Mouse (Mus musculus): Measurements from ENCODE around the gene Eya2.
A peak's percentile ranks its signal among the peaks of the same experiment; 100 is the strongest.
"Not testable (repeated sequence)": the region's sequence is repeated elsewhere in the genome, so short reads cannot be mapped to it uniquely, and the experiment has no call there.

Eya2 gene

DNA sequence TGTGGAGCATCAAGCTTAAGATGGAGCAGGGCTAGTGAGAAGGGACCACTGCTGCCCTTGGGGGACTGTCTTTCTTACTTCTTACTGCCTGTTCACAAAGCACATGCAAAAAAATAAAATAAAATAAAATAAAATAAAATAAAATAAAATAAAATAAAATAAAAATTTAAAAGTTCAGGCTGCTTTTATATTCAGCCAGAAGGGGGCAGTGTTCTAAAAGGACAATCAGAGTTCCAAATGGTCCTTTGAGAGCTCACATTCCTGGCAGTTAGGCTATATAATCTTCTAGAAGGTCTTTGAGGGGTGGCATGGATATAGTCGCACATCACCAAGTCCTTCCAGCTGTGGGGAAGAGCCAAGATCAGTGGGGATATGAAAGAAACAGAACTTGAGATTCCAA, 191.6 kb downstream of the Eya2 start:
- no peak for DNase-seq

DNA sequence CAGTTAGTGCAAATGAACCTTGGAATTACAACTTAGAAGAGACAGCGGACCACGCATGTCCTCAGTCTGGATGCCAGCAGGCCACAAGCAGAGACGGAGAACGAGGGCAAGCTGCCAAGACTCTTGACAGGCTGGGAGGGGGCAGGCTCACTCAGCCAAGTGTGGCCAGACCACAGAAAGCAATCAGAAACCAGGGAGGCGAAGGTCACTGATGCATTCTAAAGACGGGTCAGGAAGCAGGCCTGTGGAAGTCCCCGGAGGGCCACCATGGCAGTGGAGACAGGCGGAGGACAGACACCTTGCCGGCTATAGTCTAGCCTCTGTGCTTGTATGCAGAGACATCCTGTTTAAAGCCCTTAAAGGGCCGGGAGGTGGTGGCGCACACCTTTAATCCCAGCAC, 193.2 kb downstream of the Eya2 start:
- DNase-seq, result no peak

- DNase-seq, result no peak
Observed at GRCm38 (mm10) chr2:165788796-165789195, 194.0 kb downstream of the Eya2 start.

- DNase-seq, result no peak
Observed at GRCm38 (mm10) chr2:165789667-165790066, 194.8 kb downstream of the Eya2 start.

DNA sequence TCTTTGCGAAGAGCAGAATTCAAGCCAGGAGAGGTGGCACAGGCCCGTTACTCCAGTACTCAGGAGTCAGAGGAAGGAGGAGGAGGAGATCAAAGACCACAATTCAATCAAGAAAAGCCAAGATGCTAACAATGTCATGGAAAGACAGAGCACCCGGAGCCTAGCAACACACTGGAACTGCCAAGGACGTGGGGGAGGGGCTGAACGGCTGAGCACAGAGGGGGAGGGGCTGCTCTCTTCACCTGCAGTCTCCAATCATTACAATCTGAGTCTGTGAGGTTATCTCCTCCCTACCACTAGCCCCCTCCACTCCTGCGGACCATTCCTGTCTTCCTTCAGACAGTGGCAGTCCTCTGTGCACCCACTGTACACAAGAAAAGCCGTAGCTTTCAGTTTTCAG, 196.2 kb downstream of the Eya2 start:
- no peak for DNase-seq

- peak; percentile 69 for DNase-seq
Observed at GRCm38 (mm10) chr2:165791657-165792056, 196.8 kb downstream of the Eya2 start.

GRCm38 (mm10) chr2:165792431-165793282, 197.8 kb downstream of the Eya2 start:
- DNase-seq, result peak; percentile 67

DNA sequence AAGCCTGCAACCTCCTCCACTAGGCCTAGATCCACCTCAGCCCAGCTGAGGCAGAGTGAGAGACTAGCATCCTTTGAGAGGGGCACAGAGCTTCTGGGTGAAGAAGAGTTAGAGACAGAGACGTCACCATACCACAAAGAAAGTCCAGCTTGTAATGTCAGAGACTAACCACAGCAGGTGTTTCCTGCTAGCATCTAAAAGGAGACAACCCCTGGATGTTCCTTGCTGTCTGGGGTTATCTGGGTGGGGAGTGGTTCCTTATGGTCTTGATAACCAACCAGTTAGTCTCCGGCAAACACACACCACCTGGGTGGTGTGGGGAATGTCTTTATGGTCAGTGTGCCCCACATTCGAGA, 198.4 kb downstream of the Eya2 start:
- peak; percentile 40 for DNase-seq

DNA sequence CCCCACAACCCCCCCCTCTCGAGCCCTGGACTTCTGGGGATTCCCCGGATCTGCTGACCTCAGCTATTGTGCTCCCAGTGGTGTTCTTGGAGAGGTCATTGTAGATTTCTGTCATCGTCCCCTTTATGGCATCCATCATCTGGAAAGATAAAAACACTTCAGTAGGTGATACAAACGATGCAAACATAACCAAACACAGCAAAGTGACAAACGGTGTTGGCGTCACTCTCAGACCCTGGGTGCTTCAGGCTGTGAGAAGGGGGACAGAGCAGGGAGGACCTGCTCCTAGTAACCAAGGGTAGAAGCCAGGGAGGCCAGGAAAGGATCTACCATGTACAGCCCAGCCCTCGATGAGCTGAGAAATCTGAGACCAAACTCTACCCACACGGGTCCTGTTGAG, 203.0 kb downstream of the Eya2 start:
- no peak for DNase-seq

DNA sequence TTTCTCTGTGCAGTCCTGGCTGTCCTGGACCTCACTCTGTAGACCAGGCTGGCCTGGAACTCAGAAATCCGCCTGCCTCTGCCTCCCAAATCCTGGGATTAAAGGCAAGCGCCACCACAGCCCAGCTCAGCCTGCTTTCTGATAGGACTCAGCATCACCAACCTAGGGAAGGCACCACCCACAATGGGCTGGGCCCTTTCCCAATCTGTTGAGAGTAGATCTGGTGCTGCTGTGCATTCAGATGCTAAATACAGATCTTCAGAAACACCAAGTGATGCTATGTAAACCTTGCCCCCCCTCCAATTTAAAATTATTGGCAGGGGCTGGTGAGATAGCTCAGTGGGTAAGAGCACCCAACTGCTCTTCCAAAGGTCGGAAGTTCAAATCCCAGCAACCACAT, 205.3 kb downstream of the Eya2 start:
- not testable (repeated sequence) for DNase-seq

- DNase-seq, result no peak
Observed at GRCm38 (mm10) chr2:165808179-165808975, 213.5 kb downstream of the Eya2 start.

GRCm38 (mm10) chr2:165809091-165809490, 214.3 kb downstream of the Eya2 start:
- DNase-seq, result no peak

- no peak for DNase-seq
Observed at GRCm38 (mm10) chr2:165809901-165810477, 215.2 kb downstream of the Eya2 start.

GRCm38 (mm10) chr2:165811536-165811935, 216.7 kb downstream of the Eya2 start:
- DNase-seq, result peak; percentile 70

DNA sequence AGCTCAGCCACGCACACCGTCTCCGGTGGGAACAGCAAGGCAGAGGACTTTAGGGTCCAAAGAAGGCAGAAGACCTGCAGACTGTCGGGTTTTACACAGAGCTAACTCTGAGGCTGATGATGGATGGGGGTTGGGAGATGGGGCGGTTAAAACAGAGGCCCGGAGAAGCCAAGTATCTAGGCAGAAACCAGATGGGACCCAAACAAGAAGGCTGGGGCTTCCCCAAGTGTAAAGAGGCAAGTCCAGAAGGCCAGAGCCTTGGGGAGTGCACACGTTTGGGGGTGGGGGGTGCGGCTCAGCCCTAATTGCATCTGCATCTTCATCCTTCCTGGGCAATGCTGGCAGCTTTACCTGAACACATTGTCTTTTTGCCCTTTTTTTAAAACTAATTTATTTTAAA, 218.1 kb downstream of the Eya2 start:
- no peak for DNase-seq

DNA sequence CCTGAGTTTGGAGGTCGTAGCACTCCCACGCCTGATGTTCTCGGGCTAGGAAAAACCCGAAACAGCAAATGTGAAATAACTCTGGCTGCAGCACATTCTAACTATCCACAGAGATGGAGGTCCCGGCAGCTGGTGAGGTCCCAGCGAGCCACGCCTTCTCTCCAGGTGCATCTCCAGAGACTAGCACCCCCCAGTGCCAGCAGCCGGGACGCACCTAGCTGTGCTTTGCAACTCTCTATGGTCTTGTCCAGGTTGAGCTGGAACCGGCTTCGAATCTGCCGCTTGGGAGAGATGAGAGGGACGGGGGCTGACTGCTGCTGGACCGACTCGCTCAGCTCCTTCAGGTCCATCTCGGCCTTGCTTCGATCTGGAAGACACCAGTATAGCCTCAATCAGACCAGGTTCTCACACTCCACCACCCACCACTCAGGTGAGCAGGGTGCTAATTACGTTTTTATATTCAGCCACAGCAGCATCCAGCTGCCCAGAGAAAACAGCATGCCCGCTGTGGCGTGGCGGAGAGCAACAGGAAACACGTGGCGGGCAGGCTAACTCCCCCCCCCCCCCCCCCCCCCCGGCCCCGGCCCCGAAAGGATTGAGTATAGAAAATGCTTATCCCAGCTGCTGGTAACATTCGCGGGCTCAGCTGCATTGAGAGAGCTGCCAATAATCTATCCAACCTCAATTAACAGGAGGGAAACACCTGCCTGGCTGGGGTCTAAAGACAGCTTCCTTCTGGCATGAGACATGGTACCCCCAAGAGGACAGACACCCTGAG, 220.5 kb downstream of the Eya2 start:
- no peak for DNase-seq

- no peak for DNase-seq
Observed at GRCm38 (mm10) chr2:165817437-165817836, 222.6 kb downstream of the Eya2 start.

- no peak for DNase-seq
Observed at GRCm38 (mm10) chr2:165818570-165818969, 223.7 kb downstream of the Eya2 start.

DNA sequence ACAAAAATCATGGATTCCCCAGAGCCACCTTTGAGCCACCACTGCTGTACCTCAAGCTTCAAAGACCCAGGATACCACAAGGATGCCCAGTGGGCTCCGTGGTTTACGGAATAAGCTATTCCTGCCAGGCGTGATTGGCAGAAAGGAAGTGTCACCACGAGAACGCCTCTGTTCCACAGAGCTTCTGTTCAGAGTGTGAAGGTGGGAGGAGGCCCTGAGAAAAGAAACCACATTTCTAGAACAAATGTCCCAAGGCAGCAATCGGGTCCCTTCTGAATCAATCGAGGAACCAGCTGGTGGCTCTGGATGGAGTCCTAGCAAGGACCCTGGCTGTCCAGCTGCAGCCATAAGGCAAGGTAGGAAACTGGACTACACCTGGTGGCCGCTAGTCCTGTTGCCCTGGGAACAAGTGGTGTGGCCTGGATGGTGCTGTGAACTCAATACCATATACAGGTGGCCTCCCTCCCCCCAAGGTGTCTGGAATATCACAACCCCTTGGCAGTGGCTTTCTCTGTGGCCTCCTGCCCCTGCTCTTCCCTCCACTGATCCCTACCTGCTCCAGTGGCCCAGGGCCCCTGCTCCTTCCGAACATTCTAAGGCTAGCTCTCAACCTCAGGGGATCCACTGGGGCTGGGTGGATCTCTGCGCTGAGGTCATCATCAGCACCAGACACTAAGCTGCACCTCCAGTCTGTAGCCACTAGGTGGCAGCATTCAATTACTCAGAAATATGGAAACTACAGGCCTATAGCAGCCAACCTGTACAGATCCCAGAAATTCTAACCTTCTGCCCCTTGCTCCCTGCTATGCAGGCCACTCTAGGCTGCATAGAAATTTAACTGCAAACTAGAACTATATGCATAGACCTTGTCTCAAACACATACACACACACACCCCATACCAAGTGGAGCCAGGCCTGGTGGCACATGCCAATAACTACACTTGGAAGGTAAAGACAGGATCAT, 224.4 kb downstream of the Eya2 start:
- DNase-seq, result peak; percentile 60

DNA sequence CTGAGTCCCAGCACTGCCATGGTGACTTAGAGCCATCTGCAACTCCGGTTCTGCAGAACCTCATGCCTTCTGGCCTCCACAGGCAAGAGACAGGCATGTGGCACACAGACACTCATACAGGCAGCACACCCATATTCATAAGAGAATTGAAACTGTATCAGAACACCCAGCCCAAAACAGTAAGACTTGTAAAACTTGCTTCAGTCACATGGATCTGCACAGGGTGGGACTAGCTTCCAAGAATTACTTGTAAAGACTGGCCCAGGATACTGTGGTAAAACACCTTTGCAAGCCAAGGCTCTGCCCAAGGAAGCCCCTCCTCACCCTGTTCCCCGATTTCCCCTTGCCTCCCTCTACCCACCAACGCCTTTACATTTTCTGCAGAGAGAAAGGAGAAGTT, 225.2 kb downstream of the Eya2 start:
- DNase-seq, result no peak

DNA sequence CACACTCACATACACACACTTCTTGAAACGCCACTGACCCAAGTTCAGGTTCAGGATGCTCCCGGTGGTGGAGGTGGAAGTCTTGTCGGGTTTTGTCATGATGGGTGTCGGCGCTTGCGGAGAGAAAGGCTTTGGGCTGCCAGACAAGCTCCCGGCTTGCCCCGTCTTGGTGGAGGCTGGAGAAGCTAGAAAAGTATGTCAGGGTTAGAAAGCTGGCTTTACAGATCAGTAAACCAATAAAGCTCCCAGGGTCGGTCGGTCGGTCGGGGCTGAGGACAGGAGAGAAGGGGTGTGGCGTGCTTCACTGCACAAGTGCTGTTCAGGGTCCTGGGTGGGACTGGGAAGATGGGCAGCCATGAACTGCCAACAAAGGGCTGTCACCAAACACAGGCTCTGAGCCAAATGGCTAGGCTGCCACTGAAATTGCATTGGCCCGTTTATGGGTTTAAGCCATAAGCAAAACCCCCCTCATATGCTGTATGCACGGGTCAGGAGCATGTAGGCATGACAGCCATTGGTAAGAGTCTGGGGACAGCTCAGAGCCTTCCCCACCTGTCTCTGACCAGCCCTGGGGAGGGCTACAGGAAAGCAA, 225.8 kb downstream of the Eya2 start:
- DNase-seq, result no peak
